Mouse (Mus musculus) lung, adult 2 months (tissue): Measurements from ENCODE around the gene Rgs9. TPM values are rescaled to one million over a fixed set of nuclear protein-coding genes. Genes with fewer than 3 reads are reported as not detected.
"Not testable (repeated sequence)": the region's sequence is repeated elsewhere in the genome, so short reads cannot be mapped to it uniquely, and the experiment has no call there.

Source experiments
- DNase-seq: peaks from one replicate; pipeline ENCODE4 v3.0.0; 2022
- H3K4me1 ChIP-seq: fragments of 200-500 bp; 2 replicates; pipeline ENCODE4 v1.6.1; 2011; ENCODE audit warnings: low read length; ENCODE audit not compliant: control insufficient read depth, insufficient read depth
- H3K4me3 ChIP-seq: fragments of 200-500 bp; replicated peaks from 2 replicates; pipeline ENCODE3; 2011; ENCODE audit warnings: low read depth, mild to moderate bottlenecking, control low read depth, low read length; ENCODE audit errors: extremely low read depth
- CTCF ChIP-seq: fragments of 200-500 bp; IDR thresholded peaks from 2 replicates; pipeline ENCODE4 v1.5.1; 2011; ENCODE audit warnings: mild to moderate bottlenecking, low read length, control low read depth; ENCODE audit not compliant: insufficient read depth
- POLR2A ChIP-seq: fragments of 200-500 bp; IDR thresholded peaks from 2 replicates; pipeline ENCODE4 v1.6.1; 2011; ENCODE audit warnings: low read depth, mild to moderate bottlenecking, control low read depth, low read length, borderline replicate concordance; ENCODE audit errors: extremely low read depth
- WGBS: fragments of 180-500 bp; shearing (Covaris S2); methylation state at CpG from one replicate; pipeline ENCODE4 v1.1.7; 2018; 5-methylcytosine and 5-hydroxymethylcytosine counted together
- polyA plus RNA-seq: library from polyadenylated mRNA; depleted of rRNA; stranded (reverse); fragments of >200 nt; gene quantifications from 2 replicates; pipeline ENCODE4 v1.2.3, GENCODE M21; 2012; rRNA removed

Rgs9 gene
- 10.7 and 11.5 TPM in 2 replicates for polyA plus RNA-seq

GRCm38 (mm10) chr11:109297710-109298375 lies at the start of gene Rgs9:
TSS of gene Rgs9 (minus strand) at chr11:109298129.
- DNase-seq, result peak; percentile 88
- TF ChIP-seq POLR2A, result peak; percentile 49; the same call in 1 of the 2 replicates
- TF ChIP-seq CTCF, result peak; percentile 59
- H3K4me3 ChIP-seq, result peak within 1 kb of the TSS; percentile 71
- 7% methylated on average over 37 of the region's 37 CpGs for WGBS
- no peaks in the 10 kb centered on the region for H3K4me1 ChIP-seq

DNA sequence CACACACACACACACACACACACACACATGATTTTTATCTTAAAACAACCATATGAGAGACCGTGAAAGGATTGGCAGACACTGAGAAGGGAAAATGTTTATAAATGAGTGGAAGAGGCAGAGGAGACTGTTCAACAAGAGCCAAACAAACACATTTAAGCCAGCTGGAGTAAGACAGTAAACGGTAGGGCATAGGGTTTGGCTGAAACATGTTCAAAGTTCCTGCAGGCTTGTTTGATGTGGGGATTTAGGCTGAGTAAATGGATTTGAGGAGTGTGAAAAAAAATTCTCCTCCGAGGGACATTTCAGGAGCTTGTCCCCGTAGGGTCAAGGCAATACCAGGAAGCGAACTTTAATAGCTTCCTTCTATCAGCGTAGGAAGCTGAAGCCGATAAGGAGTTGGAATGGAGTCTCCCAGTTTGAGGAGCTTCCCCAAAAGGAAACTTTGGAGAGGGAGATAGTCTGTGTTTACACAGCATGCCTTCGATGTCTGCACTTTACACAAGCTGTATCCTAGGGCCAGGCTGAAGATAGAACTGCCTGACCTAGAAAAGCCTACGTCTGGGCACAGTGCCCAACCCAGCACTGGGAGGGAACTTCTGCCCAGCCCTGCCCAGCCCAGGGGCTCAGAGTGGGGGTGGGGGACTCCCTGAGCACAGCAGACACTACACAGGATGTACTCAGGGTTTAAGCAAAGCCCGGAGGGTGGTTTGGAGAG lies 49.5 kb upstream of the Rgs9 start:
- TF ChIP-seq POLR2A, result no peak
- TF ChIP-seq CTCF, result no peak
- WGBS, result 6% methylated on average over 10 of the region's 10 CpGs
- Histone ChIP-seq H3K4me3 (no peak overlapping the region), H3K4me1 (peaks cover 31% of the 10 kb centered on the region)
- DNase-seq, result peak; percentile 79

- peak overlapping the region; percentile 30 for H3K4me3 ChIP-seq
- TF ChIP-seq CTCF (peak; percentile 63), POLR2A (no peak)
- peaks cover 24% of the 10 kb centered on the region for H3K4me1 ChIP-seq
- DNase-seq, result peak; percentile 65
- 15% methylated on average over 10 of the region's 10 CpGs for WGBS
Measured at GRCm38 (mm10) chr11:109343991-109344599, 46.2 kb upstream of the Rgs9 start.

- 41% methylated on average over 7 of the region's 7 CpGs for whole genome bisulfite sequencing
- no peak for TF ChIP-seq POLR2A
- no peak for DNase-seq
- no peak overlapping the region for H3K4me3 ChIP-seq
- H3K4me1 ChIP-seq, result peaks cover 24% of the 10 kb centered on the region
Measured at GRCm38 (mm10) chr11:109343558-109343957, 45.6 kb upstream of the Rgs9 start.

DNA sequence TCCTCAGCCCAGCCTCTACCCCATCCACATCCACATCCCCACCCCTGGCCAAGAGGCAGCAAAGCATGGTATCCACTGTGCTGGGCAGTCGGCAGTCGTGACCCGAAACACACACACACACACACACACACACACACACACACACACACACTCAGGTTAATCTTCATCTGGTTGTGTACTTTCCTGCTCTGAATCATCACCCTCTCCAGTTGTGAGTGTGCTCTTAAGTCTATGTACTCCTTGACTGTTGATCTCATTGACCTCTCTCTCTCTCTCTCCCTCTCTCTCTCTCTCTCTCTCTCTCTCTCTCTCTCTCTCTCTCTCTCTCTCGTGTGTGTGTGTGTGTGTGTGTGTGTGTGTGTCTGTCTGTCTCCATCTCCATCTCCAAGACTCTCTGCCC lies 44.7 kb upstream of the Rgs9 start:
- 75% methylated on average over 4 of the region's 4 CpGs for WGBS
- H3K4me1 ChIP-seq, result peaks cover 24% of the 10 kb centered on the region
- not testable (repeated sequence) for DNase-seq, H3K4me3 ChIP-seq

DNA sequence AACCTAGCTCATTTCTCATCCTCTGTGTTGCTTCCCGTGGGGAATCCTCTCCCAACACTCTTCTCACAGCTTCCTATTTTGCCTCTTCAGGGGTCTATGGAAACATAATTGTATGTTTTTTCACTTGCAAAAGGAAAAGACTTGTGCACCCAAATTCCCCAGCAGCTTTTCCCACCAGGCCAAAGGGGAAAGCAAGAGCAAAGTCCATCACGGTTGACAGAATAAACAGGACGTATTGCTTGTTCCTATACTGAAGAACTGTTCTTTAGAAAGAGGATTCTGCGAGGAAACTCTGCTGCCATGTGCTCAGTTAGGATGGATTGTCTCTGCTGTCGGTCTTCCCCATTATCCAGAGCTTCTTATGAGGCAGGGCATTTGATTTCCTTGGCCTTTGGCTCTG lies 42.6 kb upstream of the Rgs9 start:
- 56% methylated on average over 5 of the region's 5 CpGs for WGBS
- TF ChIP-seq POLR2A (no peak), CTCF (no peak)
- no peak for DNase-seq

DNA sequence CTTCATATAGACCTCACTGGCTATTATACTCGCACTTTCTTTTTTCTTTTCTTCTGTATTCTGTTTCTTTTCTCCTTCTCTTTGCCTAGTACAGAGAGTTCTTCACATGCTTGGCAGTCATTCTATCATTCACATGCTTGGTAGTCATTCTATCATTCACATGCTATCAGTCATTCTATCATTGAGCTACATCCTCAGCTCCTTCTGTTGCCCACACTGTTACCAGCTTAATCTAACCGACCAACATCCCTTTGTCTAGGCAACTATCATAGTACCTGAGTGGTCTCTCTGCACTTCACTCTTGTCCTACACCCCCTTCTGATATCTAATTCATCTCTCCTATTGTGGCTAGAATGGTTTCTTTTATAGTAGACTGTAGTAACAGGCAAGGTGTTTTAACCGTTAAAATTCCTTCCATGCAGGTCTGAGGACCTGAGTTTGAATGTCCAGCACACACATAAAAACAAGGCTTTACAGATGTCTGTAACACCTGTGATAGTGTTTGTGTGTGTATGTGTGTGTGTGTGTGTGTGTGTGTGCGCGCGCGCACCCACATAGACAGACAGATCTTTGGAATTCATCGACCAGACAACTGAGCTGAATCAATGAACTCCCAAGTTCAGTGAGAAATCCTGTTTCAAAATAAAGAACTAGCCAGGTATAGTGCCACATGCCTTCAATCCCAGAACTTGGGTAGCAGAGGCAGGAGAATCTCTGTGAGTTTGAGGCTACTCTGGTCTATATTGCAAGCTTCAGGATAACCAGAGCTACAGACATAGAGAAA lies 41.4 kb upstream of the Rgs9 start:
- 95% methylated on average over 8 of the region's 8 CpGs for WGBS
- no peak overlapping the region for H3K4me3 ChIP-seq
- H3K4me1 ChIP-seq, result peaks cover 13% of the 10 kb centered on the region
- no peak for DNase-seq
- no peak for TF ChIP-seq POLR2A
- TF ChIP-seq CTCF, result no peak

More for the DNA sequence above, 42.6 kb upstream of the Rgs9 start:
- H3K4me1 ChIP-seq, result peaks cover 18% of the 10 kb centered on the region
- H3K4me3 ChIP-seq, result no peak overlapping the region

- no peak for TF ChIP-seq CTCF
- no peak for TF ChIP-seq POLR2A
- 55% methylated on average over 6 of the region's 6 CpGs for WGBS
- no peak for DNase-seq
- Histone ChIP-seq H3K4me3 (no peak overlapping the region), H3K4me1 (no peaks in the 10 kb centered on the region)
Measured at GRCm38 (mm10) chr11:109335890-109336289, 38.0 kb upstream of the Rgs9 start.

GRCm38 (mm10) chr11:109334773-109335172 lies 36.8 kb upstream of the Rgs9 start:
- WGBS, result 94% methylated on average over 4 of the region's 4 CpGs
- no peak overlapping the region for H3K4me3 ChIP-seq
- no peaks in the 10 kb centered on the region for H3K4me1 ChIP-seq
- no peak for DNase-seq
- no peak for TF ChIP-seq CTCF

GRCm38 (mm10) chr11:109332722-109333121 lies 34.8 kb upstream of the Rgs9 start:
- WGBS, result 57% methylated on average over 6 of the region's 6 CpGs
- DNase-seq, result no peak
- Histone ChIP-seq H3K4me1 (no peaks in the 10 kb centered on the region), H3K4me3 (no peak overlapping the region)
- TF ChIP-seq POLR2A (no peak), CTCF (no peak)
